Comparison of ENCODE assay signal across 44 mouse cellular contexts in genomic region chr10:61284309-61284708, GRCm38 (mm10). TPM values are rescaled to one million over a fixed set of nuclear protein-coding genes. Genes with fewer than 3 reads are reported as not detected.
"Had no signal": no experiment of that assay in that cellular context is flagged by ENCODE, and none has a peak within 500 bp of the region (broad histone marks: within the 10 kb centered on the region; RNA-seq: fewer than 3 reads in every experiment).

No protein-coding gene starts in this region.

- H3K27me3 ChIP-seq: heart, embryonic 12.5 days; heart, embryonic 13.5 days; heart, embryonic 15.5 days; hindbrain, embryonic 12.5 days; hindbrain, embryonic 13.5 days; hindbrain, embryonic 15.5 days; intestine, embryonic 15.5 days; kidney, embryonic 15.5 days had no signal

- H3K27ac ChIP-seq: heart, embryonic 10.5 days; heart, embryonic 13.5 days; hindbrain, embryonic 10.5 days; hindbrain, embryonic 12.5 days; hindbrain, embryonic 13.5 days; hindbrain, embryonic 14.5 days; hindbrain, embryonic 15.5 days; hindbrain, postnatal 0 days; intestine, embryonic 15.5 days; layer of hippocampus, adult 2 months; left cerebral cortex, adult 2 months had no signal

- DNase-seq: heart, postnatal 14 days; heart, postnatal 36 days; heart, postnatal 4 days; kidney, adult 11 months; kidney, adult 18-20 months; kidney, adult 2 months; kidney, adult 8-10 months; kidney, adult 9 months; kidney, postnatal 10 days; kidney, postnatal 14 days; kidney, postnatal 25 days; kidney, postnatal 36 days; kidney, postnatal 4 days; layer of hippocampus, adult 9-11 months; layer of hippocampus, postnatal 36 days had no signal

- H3K9me3 ChIP-seq: heart, embryonic 10.5 days; heart, embryonic 12.5 days; heart, embryonic 13.5 days; heart, embryonic 15.5 days; hindbrain, embryonic 10.5 days; hindbrain, embryonic 12.5 days; hindbrain, embryonic 13.5 days; hindbrain, embryonic 15.5 days; intestine, embryonic 15.5 days; kidney, embryonic 15.5 days had no signal

- H3K4me1 ChIP-seq: hindbrain, embryonic 12.5 days; hindbrain, embryonic 13.5 days; intestine, embryonic 15.5 days had no signal

- H3K9ac ChIP-seq: heart, embryonic 12.5 days; heart, embryonic 13.5 days; heart, embryonic 15.5 days; hindbrain, embryonic 12.5 days; hindbrain, embryonic 13.5 days; hindbrain, embryonic 14.5 days; hindbrain, embryonic 15.5 days; intestine, embryonic 15.5 days; kidney, embryonic 15.5 days had no signal

- H3K4me3 ChIP-seq: heart, embryonic 10.5 days; heart, embryonic 12.5 days; heart, embryonic 13.5 days; heart, embryonic 15.5 days; hindbrain, embryonic 10.5 days; hindbrain, embryonic 12.5 days; hindbrain, embryonic 13.5 days; hindbrain, embryonic 15.5 days; intestine, embryonic 15.5 days; kidney, embryonic 15.5 days; layer of hippocampus, adult 2 months; left cerebral cortex, adult 2 months had no signal

- ATAC-seq: inflammation-experienced regulatory T-cells, adult 6 months; intestine, embryonic 15.5 days; intestine, embryonic 16.5 days; intestine, postnatal 0 days had no signal

- H3K4me2 ChIP-seq: heart, embryonic 12.5 days; heart, embryonic 13.5 days; heart, embryonic 15.5 days; hindbrain, embryonic 12.5 days; hindbrain, embryonic 13.5 days; hindbrain, embryonic 14.5 days; hindbrain, embryonic 15.5 days; intestine, embryonic 15.5 days; kidney, embryonic 15.5 days had no signal

- H3K36me3 ChIP-seq: heart, embryonic 10.5 days; heart, embryonic 12.5 days; heart, embryonic 13.5 days; heart, embryonic 15.5 days; hindbrain, embryonic 10.5 days; hindbrain, embryonic 12.5 days; hindbrain, embryonic 13.5 days; hindbrain, embryonic 15.5 days; intestine, embryonic 15.5 days; kidney, embryonic 15.5 days had no signal

RNA-seq across cellular contexts. Expression of gene Adamts14, which starts 11.1 kb away (rescaled TPM):
- polyA plus RNA-seq: inflammation-experienced regulatory T-cells, adult 6 months had no signal

RNA-seq across cellular contexts. Expression of gene Prf1, which starts 13.3 kb away (rescaled TPM):
- total RNA-seq: heart, postnatal 14 days; heart, postnatal 25 days; hindbrain, postnatal 0 days; layer of hippocampus, adult 18-20 months; layer of hippocampus, adult 2 months; layer of hippocampus, adult 8-10 months; layer of hippocampus, postnatal 10 days; layer of hippocampus, postnatal 14 days; layer of hippocampus, postnatal 25 days; layer of hippocampus, postnatal 36 days; left cerebral cortex, adult 18-20 months; left cerebral cortex, adult 2 months; left cerebral cortex, adult 8-10 months had no signal
- polyA plus RNA-seq: heart, embryonic 10.5 days; heart, embryonic 12.5 days; heart, embryonic 13.5 days; hindbrain, embryonic 10.5 days; hindbrain, embryonic 12.5 days; hindbrain, embryonic 15.5 days; hindbrain, embryonic 16.5 days; hindbrain, postnatal 0 days; intestine, embryonic 14.5 days; intestine, embryonic 15.5 days; intestine, postnatal 0 days; kidney, embryonic 14.5 days; kidney, embryonic 15.5 days; kidney, embryonic 16.5 days had no signal
